Mouse (Mus musculus) activated CD4-positive, CD25-positive, alpha-beta regulatory T cell, adult 4 months (primary cell): Measurements from ENCODE around the gene Zmiz1. TPM values are rescaled to one million over a fixed set of nuclear protein-coding genes. Genes with fewer than 3 reads are reported as not detected.
A peak's percentile ranks its signal among the peaks of the same experiment; 100 is the strongest.

Experiments
- ATAC-seq: one replicate; pipeline ENCODE4 v1.8.0; 2017
- polyA plus RNA-seq, 2 experiments: library from polyadenylated mRNA; unstranded; fragments of 100-300 nt; shearing (Covaris generic); gene quantifications; one replicate each; pipeline ENCODE4 v1.2.1; 2017

The Zmiz1 gene
- polyA plus RNA-seq, 2 experiments from 2014 or later, result 23.8 to 27.9 TPM

DNA sequence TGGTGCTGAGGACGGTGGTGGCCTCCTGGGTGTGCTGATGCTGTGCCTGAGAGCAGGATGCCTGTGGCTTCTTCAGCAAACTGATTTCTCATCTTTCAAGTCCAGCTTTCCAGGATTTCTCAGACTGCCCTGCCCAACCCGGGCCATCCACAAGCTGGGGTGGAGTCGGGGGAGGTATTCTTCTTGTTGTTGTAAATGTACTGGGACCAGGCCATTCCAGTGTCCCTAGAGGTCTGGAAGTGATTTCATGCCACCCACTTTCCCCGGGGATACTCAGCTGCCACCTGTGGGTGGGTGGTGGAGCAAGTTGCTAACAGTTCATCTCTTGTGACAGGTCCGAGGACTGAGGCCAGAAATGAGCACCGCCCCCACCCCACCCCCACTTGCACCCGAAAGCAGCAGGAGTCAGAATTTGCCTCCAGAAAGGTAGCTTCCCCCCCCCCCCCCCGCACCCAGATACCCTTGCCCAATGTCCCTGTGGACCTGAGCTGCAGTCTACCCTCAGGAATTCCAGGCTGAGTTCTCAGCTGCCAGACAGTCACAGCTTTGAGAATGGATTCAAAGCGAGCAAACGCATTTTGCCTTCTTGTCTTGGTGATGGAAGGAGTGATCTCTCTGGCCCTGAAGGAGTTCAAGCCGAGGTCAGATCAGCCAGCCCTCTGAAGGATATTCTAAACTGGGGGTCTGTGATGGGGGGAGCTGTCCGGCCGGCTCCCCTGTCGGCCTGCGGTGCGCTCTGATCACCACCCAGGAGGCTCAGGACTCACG, 2.1 kb upstream of the Zmiz1 start:
- ATAC-seq, result no peak

GRCm38 (mm10) chr14:25457434-25457957, 1.5 kb upstream of the Zmiz1 start:
- peak; percentile 15 for ATAC-seq

GRCm38 (mm10) chr14:25458111-25459015, 622 bp upstream of the Zmiz1 start:
- ATAC-seq, result no peak

GRCm38 (mm10) chr14:25459394-25459997, 511 bp downstream of the Zmiz1 start:
- peak; percentile 7 for ATAC-seq

GRCm38 (mm10) chr14:25459998-25460800, 1.2 kb downstream of the Zmiz1 start:
- ATAC-seq, result peak; percentile 38

DNA sequence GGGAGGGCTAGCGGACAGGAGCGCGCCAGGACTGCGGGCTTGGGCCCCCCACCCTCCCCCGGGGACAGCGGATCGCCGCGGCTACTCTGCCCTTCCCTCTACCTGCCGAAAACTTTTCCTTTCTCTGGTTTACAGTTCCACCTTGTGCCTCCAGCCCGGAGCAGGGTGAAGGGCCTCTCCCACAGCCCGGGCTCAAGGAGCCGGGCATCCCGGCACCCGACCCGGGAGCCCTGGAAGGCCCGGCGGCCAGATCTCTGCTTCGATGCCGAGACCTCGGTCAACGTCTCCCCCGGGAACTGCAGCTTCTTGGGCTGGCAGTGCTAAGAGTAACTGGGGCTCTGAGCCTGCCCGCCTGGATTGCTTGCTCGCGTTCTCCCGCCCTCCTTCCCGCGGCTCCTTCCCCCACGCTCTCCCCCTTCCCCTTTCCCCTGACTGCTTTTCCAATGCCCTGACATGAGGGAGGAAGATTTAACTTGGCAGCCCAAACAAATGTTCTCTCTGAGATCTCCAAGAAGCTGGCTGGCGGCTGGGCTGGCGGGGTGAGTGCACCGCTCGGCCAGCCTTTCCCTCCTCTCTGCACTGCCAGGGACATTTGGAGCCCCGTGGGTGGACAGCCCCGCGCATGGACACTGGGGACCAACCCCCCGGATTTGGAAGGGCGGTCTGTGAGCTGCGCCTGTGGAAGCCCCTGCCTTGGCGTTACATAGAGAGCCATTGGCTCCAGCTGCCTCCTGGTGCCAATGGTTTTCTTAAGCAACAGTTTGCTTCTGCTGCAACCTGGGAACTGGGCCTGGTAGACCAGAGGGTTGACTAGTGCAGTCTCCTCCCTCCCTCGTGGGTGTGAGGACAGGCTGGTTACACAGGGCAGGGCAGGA, 2.1 kb downstream of the Zmiz1 start:
- ATAC-seq, result no peak

GRCm38 (mm10) chr14:25461676-25462385, 2.8 kb downstream of the Zmiz1 start:
- no peak for ATAC-seq

DNA sequence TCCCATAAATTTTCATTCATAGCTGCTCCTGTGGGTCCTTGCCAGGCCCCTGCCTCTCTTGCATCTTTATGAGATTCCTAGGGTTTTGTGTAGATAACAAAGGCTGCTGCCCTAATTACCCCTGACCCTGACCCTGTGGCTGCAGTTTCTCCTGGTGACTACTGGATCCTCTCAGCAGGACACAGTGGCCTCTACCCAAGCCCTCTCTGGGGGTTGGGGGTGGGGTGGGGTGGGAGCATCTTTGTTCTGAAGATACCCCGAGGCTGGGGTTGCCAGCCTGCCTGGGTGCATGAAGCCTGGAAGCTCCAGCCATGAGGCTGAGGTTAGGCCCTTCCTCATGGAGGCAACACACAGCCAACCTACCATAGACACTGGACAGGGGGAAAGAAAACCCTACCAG, 4.0 kb downstream of the Zmiz1 start:
- ATAC-seq, result no peak

DNA sequence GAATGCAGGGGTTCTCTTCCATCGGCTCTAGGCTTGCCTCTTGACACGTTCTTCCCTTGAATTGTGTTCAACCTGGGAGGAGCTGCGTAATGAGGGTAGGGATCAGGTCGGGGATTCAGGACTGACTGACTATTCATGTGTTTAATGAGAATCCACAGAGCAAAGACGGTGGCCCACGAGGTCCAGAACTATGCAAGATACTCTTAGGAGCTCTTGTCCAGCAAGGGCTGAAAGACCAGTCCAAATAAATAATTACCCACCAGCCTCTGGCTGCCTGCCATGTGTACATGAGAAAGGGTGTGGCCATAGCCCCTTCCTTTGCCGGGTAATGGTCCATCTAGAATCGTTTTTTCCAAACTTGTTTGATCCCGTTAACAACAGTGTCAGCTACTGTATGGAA, 4.9 kb downstream of the Zmiz1 start:
- no peak for ATAC-seq

DNA sequence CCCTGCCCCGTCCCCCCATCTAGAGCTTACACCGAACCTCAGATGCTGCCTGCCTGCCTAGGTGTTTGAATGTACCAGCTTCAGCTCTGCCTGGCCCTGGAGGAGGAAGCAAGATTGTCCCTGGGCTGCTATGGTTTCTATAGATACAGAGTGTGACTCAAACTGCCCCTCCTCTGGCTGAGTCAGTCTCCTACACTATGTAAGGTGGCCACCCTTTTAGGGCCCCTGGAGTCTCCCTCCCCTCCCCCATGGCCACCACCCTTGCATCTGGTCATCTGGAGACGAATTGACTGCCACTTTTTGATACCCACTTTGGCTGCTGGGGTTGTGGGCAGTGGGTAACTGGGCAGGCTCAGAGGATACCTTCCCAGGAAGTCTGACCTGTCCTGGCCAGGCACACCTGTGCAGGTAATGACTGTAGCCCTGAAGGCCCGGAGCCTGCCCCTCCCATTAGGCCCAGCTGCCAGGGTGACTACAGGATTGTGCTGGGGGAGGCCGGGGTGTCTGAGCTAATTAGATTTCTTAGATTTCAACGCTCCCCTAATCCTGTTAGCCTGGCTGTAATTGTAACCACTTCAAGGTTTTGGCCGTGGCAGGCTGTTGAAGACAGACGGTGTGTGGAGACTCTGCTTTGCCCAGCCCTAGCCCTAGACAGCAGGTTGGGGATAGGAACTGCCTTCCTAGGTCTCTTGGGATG, 5.8 kb downstream of the Zmiz1 start:
- ATAC-seq, result peak; percentile 9

GRCm38 (mm10) chr14:25466361-25466760, 7.4 kb downstream of the Zmiz1 start:
- ATAC-seq, result peak; percentile 42

GRCm38 (mm10) chr14:25467911-25468668, 9.1 kb downstream of the Zmiz1 start:
- ATAC-seq, result no peak

GRCm38 (mm10) chr14:25468891-25469529, 10.0 kb downstream of the Zmiz1 start:
- no peak for ATAC-seq

- no peak for ATAC-seq
Observed at GRCm38 (mm10) chr14:25470224-25470805, 11.3 kb downstream of the Zmiz1 start.

- ATAC-seq, result no peak
Observed at GRCm38 (mm10) chr14:25471035-25471434, 12.1 kb downstream of the Zmiz1 start.

DNA sequence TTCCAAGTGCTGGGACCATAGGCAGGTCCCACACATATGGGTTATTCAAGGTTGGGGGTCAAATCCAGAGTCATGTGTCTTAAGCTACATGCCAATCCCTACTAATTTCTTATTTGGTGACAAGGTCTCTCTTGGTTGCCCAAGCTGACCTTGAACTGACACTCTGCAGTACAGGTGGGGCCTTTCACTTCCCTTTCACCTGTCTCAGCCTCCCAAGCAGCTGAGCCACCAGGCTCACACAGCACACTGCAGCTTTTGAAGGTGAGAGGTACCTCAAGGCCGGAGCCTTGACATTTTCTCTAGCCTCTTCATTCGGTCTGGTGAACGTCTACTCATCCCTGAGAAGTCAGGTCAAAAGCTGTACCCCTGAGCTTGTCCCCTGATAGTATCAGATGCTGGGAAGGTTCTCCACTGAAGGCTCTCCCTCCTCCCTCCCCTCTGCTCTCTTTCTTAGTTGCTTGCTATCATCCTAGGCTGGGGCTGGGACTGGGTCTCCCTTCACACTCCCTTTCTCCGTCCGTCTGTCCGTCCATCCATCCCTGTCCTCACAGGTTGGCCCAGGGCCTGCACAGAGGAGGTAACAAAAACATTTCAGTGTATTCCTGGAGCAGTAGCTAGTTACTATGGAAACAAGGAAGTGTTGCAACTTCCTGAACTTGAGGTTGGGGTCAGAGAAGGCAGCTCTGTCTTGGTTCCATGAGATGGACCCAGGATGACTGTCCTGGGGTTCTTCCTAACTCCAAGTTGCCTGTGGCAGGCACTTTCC, 13.3 kb downstream of the Zmiz1 start:
- ATAC-seq, result no peak

GRCm38 (mm10) chr14:25472981-25473649, 14.1 kb downstream of the Zmiz1 start:
- peak; percentile 72 for ATAC-seq
